Mouse (Mus musculus) cerebellum, postnatal 10 days (tissue): Measurements from ENCODE around the gene Slc9a5.

Experiments used
- DNase-seq, 2 experiments: peaks; one replicate each; pipeline ENCODE4 v3.0.0; 2021; ENCODE audit warnings: mixed read lengths in 2 of 2

Slc9a5 gene

DNA sequence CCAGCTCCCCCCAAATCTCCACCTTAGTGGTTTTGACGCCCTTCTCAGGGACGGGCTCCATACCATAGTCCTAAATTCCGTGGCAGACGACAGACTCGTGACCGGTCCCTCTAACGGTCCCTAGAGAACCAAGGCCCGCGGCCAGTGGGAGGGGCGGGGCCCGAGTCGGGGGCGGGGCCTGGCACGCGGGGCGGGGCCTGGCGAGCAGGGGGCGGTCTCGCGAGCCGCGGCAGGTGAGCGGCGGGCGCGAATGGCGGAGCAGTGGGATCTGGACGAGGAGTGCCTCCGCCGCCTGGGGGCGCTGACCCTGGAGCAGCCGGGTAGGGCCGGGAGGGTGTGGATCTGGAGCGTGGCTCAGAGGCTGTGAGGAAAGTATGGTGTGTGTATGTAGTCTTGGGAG, 64.7 kb downstream of the Slc9a5 start, which contains the start of the genes Kctd19 and Lrrc36:
TSS of gene Kctd19 (minus strand) at position 112 of the 400 bp plus-strand sequence.
TSS of gene Lrrc36 (plus strand) at position 181 of the 400 bp plus-strand sequence.
- DNase-seq = peak; percentile 81 to 82

DNA sequence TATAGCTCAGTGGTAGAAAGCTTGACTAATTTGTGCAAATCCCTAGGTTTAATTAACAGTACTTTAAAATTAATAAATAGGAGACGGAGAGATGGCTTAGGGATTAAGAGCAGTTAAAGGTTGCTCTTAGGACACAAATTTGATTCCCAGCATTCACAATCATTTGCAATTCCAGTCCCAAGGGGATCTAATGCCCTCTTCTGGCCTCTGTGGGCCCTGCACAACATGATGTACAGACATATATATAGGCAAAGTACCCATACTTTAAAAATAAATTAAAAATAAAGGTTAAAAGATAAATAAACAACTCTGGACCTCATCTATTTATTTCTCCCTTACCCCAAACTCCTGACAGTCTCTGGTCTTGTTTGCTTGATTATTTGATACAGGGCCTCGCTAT, 70.3 kb downstream of the Slc9a5 start:
- DNase-seq = peak in 1 of 2 experiments; percentile 25
